Comparison of ENCODE assay signal across 9 mouse cellular contexts in genomic region chr5:110635951-110636707, GRCm38 (mm10). TPM values are rescaled to one million over a fixed set of nuclear protein-coding genes. Genes with fewer than 3 reads are reported as not detected.
A peak's percentile ranks its signal among the peaks of the same experiment; 100 is the strongest.
DNase-seq lines count a peak whose midpoint lies in the region; ATAC-seq and TF ChIP-seq lines count a peak whose summit lies in the region.
"Had no signal": no experiment of that assay in that cellular context is flagged by ENCODE, and none has a peak within 500 bp of the region (broad histone marks: within the 10 kb centered on the region; RNA-seq: fewer than 3 reads in every experiment).

No protein-coding gene starts in this region.

- no peak for ATAC-seq in liver, embryonic 14.5 days (ENCODE audit: insufficient read depth)
- ATAC-seq in forebrain, postnatal 0 days, result peak; percentile 65
- no peak for ATAC-seq in midbrain, postnatal 0 days (ENCODE audit: low FRiP score)

- TF ChIP-seq CTCF in liver, embryonic 14.5 days (IDR thresholded peaks at IDR 0.05; ENCODE audit: low read depth), result peak; percentile 59
- peak; percentile 80 for TF ChIP-seq CTCF in forebrain, postnatal 0 days (IDR thresholded peaks at IDR 0.05; ENCODE audit: low read depth)
- TF ChIP-seq CTCF in midbrain, postnatal 0 days (IDR thresholded peaks at IDR 0.05), result peak; percentile 84

- DNase-seq in cerebellum, adult 8-10 months, result peak; percentile 26
- no peak for DNase-seq in cerebellum, adult 9-11 months
- DNase-seq in liver, embryonic 14.5 days (ENCODE audit: low read depth in 3 of 3, low spot score in 3 of 3), result peak in 1 of 3 experiments; percentile 10
- no peak for DNase-seq in liver
- DNase-seq in forebrain, postnatal 0 days, result peak; percentile 70
- DNase-seq in midbrain, postnatal 0 days (ENCODE audit: low spot score), result peak; percentile 73
- DNase-seq in testis, postnatal 14 days (ENCODE audit: low spot score), result no peak
- no peak for DNase-seq in urinary bladder, adult 2 months (ENCODE audit: low spot score)

- no peaks in the 10 kb centered on the region for H3K4me1 ChIP-seq in liver, embryonic 14.5 days (replicated peaks; ENCODE audit: control insufficient read depth in 2 of 2, insufficient read depth in 2 of 2, low read length in 1 of 2)
- H3K4me1 ChIP-seq in forebrain, postnatal 0 days (ENCODE audit: insufficient read depth), result no peaks in the 10 kb centered on the region
- no peaks in the 10 kb centered on the region for H3K4me1 ChIP-seq in midbrain, postnatal 0 days (ENCODE audit: insufficient read depth, low read length)

- H3K4me2 ChIP-seq in liver, embryonic 14.5 days (ENCODE audit: low read depth), result no peak overlapping the region
- H3K4me2 ChIP-seq in forebrain, postnatal 0 days (ENCODE audit: low read depth), result no peak overlapping the region
- H3K4me2 ChIP-seq in midbrain, postnatal 0 days (ENCODE audit: low read depth, low read length, poor library complexity, severe bottlenecking), result no peak overlapping the region
- H3K4me2 ChIP-seq: liver, embryonic 15.5 days had no signal

- no peak overlapping the region for H3K27ac ChIP-seq in liver, embryonic 14.5 days
- no peak overlapping the region for H3K27ac ChIP-seq in forebrain, postnatal 0 days (ENCODE audit: low read depth, low read length)
- H3K27ac ChIP-seq in midbrain, postnatal 0 days (ENCODE audit: low read depth, low read length), result no peak overlapping the region
- H3K27ac ChIP-seq: liver, embryonic 15.5 days had no signal

- no peaks in the 10 kb centered on the region for H3K27me3 ChIP-seq in liver, embryonic 14.5 days (ENCODE audit: control insufficient read depth, insufficient read depth, low read length)
- no peaks in the 10 kb centered on the region for H3K27me3 ChIP-seq in forebrain, postnatal 0 days (ENCODE audit: insufficient read depth, low read length)
- H3K27me3 ChIP-seq in midbrain, postnatal 0 days (ENCODE audit: insufficient read depth, low read length), result no peaks in the 10 kb centered on the region

- no peak overlapping the region for H3K9ac ChIP-seq in liver, embryonic 14.5 days (replicated peaks)
- no peak overlapping the region for H3K9ac ChIP-seq in forebrain, postnatal 0 days
- no peak overlapping the region for H3K9ac ChIP-seq in midbrain, postnatal 0 days (replicated peaks; ENCODE audit: low read length, poor library complexity, severe bottlenecking)
- H3K9ac ChIP-seq: liver, embryonic 15.5 days had no signal

- H3K36me3 ChIP-seq in liver, embryonic 14.5 days (replicated peaks; ENCODE audit: control insufficient read depth, insufficient read depth, low read depth), result no peaks in the 10 kb centered on the region
- no peaks in the 10 kb centered on the region for H3K36me3 ChIP-seq in forebrain, postnatal 0 days (ENCODE audit: insufficient read depth)
- H3K36me3 ChIP-seq in midbrain, postnatal 0 days (ENCODE audit: insufficient read depth, low read length), result no peaks in the 10 kb centered on the region
- H3K36me3 ChIP-seq: liver, embryonic 15.5 days had no signal

- TF ChIP-seq EP300 in liver, embryonic 14.5 days (IDR thresholded peaks at IDR 0.05; ENCODE audit: low read depth), result no peak

- 31% methylated on average over 6 of the region's 6 CpGs for whole genome bisulfite sequencing in liver, embryonic 14.5 days (ENCODE audit: insufficient replicate concordance)
- WGBS in forebrain, postnatal 0 days, result 42% methylated on average over 6 of the region's 6 CpGs
- 38% methylated on average over 6 of the region's 6 CpGs for WGBS in midbrain, postnatal 0 days

- H3K4me3 ChIP-seq in liver, embryonic 14.5 days (ENCODE audit: insufficient read depth in 1 of 2, low read depth in 2 of 2, low read length in 2 of 2), result no peak overlapping the region
- H3K4me3 ChIP-seq in forebrain, postnatal 0 days (ENCODE audit: low read depth, low read length), result no peak overlapping the region
- H3K4me3 ChIP-seq in midbrain, postnatal 0 days (ENCODE audit: low read depth, low read length), result no peak overlapping the region
- H3K4me3 ChIP-seq: liver, embryonic 15.5 days had no signal

- no peaks in the 10 kb centered on the region for H3K9me3 ChIP-seq in liver, embryonic 14.5 days (ENCODE audit: control insufficient read depth, low read length)
- H3K9me3 ChIP-seq in forebrain, postnatal 0 days (ENCODE audit: low read length), result no peaks in the 10 kb centered on the region
- no peaks in the 10 kb centered on the region for H3K9me3 ChIP-seq in midbrain, postnatal 0 days (ENCODE audit: low read length)
- H3K9me3 ChIP-seq: liver, embryonic 15.5 days had no signal

RNA-seq across cellular contexts. Expression of gene Noc4l, which starts 17.1 kb away (rescaled TPM):
- polyA plus RNA-seq in liver, embryonic 14.5 days (2012; rRNA removed), result 56.0 and 61.8 TPM in 2 replicates
- polyA plus RNA-seq in liver, embryonic 14.5 days (2014; fragmentation: Nextera tagmentation; extraction: Ambion mirVana), result 36.9 and 40.3 TPM in 2 replicates
- 27.0 and 36.9 TPM in 2 replicates for total RNA-seq in forebrain, postnatal 0 days (2014; rRNA removed)
- polyA plus RNA-seq in forebrain, postnatal 0 days (2015; fragmentation: Nextera tagmentation; extraction: Ambion mirVana), result 40.4 and 47.2 TPM in 2 replicates
- 42.9 and 48.7 TPM in 2 replicates for total RNA-seq in midbrain, postnatal 0 days (2014; rRNA removed)
- polyA plus RNA-seq in midbrain, postnatal 0 days (2015; fragmentation: Nextera tagmentation; extraction: Ambion mirVana), result 41.8 and 43.9 TPM in 2 replicates
- polyA plus RNA-seq in urinary bladder, adult 2 months (2012; rRNA removed), result 26.8 and 31.1 TPM in 2 replicates

RNA-seq across cellular contexts. Expression of gene Ddx51, which starts 17.1 kb away (rescaled TPM):
- 6.8 and 9.1 TPM in 2 replicates for polyA plus RNA-seq in liver, embryonic 14.5 days (2012; rRNA removed)
- polyA plus RNA-seq in liver, embryonic 14.5 days (2014; fragmentation: Nextera tagmentation; extraction: Ambion mirVana), result 9.2 and 13.4 TPM in 2 replicates
- 9.8 and 13.5 TPM in 2 replicates for total RNA-seq in forebrain, postnatal 0 days (2014; rRNA removed)
- 9.3 and 12.8 TPM in 2 replicates for polyA plus RNA-seq in forebrain, postnatal 0 days (2015; fragmentation: Nextera tagmentation; extraction: Ambion mirVana)
- 5.8 and 7.7 TPM in 2 replicates for total RNA-seq in midbrain, postnatal 0 days (2014; rRNA removed)
- polyA plus RNA-seq in midbrain, postnatal 0 days (2015; fragmentation: Nextera tagmentation; extraction: Ambion mirVana), result 10.5 and 11.0 TPM in 2 replicates
- 15.7 and 16.7 TPM in 2 replicates for polyA plus RNA-seq in urinary bladder, adult 2 months (2012; rRNA removed)

Comparison
In these comparisons a context has a peak if more than half of its experiments do, and no peak if none do; other contexts are left out.
1. DNase-seq: peak in cerebellum, adult 8-10 months (single experiment), forebrain, postnatal 0 days (single experiment) and midbrain, postnatal 0 days (single experiment); none in cerebellum, adult 9-11 months (single experiment), liver (single experiment), testis, postnatal 14 days (single experiment) and urinary bladder, adult 2 months (single experiment).
2. Peak in every context shown above with its lines, with median percentiles within 50 percentile points of each other: CTCF ChIP-seq.